Comparison of ENCODE assay signal across 8 mouse cellular contexts in the genomic region with DNA sequence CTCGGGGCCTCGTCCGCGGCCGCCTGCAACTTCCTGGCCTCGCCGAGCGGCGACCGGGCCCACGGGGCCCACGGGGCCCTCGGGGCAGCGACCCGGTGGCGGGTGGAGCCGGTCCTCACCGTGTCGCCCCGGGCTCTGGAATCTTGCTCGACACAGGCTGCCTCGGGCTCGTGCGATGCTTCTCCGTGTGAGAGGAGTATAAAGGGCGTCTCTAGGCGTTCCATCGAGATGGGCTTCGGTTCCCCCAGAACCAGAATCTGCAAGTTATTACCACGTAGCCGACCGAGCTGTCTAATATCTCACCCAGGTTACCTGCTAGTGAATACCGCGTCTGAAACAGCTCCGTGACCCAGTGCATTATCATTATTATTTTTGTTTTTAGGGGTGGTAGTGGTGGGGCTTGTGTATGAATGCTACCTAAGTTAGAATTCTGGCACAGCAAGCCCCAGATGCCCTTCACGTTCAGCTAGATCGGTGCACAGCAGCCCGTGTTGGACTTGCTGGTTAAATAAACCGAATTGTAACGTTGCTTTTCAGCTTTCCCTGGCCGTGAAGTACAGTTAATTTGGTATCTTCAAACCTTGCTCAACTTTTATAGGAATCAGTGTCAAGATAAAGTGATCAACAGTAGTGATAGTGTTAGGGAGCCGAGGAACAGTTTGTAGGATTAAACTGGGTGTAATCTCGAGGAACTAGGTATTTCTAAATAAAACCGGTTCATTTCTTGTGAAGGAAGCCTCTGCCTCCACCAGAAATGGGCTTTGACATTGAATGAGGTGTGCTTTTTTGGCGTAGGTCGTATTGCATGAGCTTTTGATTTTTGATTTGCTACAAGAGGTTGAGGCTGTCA. TPM values are rescaled to one million over a fixed set of nuclear protein-coding genes. Genes with fewer than 3 reads are reported as not detected.
DNase-seq lines count a peak whose midpoint lies in the region; ATAC-seq and TF ChIP-seq lines count a peak whose summit lies in the region.

No protein-coding gene starts in this region.

- under 1% methylated on average over 46 of the region's 46 CpGs for WGBS in kidney, embryonic 15.5 days
- under 1% methylated on average over 46 of the region's 46 CpGs for WGBS in liver, embryonic 12.5 days (ENCODE audit: insufficient replicate concordance)
- under 1% methylated on average over 38 of the region's 46 CpGs for WGBS in neural tube, embryonic 14.5 days

- peaks cover 26% of the 10 kb centered on the region for H3K4me1 ChIP-seq in kidney, embryonic 15.5 days
- H3K4me1 ChIP-seq in ES-Bruce4 (ENCODE audit: control insufficient read depth, insufficient read depth, low read length), result peaks cover 2% of the 10 kb centered on the region
- peaks cover 53% of the 10 kb centered on the region for H3K4me1 ChIP-seq in liver, embryonic 12.5 days
- H3K4me1 ChIP-seq in neural tube, embryonic 14.5 days (ENCODE audit: control insufficient read depth, insufficient read depth, low read length), result peaks cover 19% of the 10 kb centered on the region

- H3K4me2 ChIP-seq in kidney, embryonic 15.5 days, result peak overlapping the region; percentile 73
- peak overlapping the region; percentile 98 for H3K4me2 ChIP-seq in liver, embryonic 12.5 days
- peak overlapping the region; percentile 83 for H3K4me2 ChIP-seq in neural tube, embryonic 14.5 days (ENCODE audit: low read depth, low read length)

- DNase-seq in kidney, postnatal 10 days, result no peak
- peak; percentile 34 to 45 for DNase-seq in cerebellum, postnatal 36 days
- DNase-seq in heart, postnatal 10 days, result peak; percentile 59 to 61
- no peak for DNase-seq in testis, postnatal 10 days (ENCODE audit: low spot score)

- H3K4me3 ChIP-seq in kidney, embryonic 15.5 days (replicated peaks), result peak overlapping the region; percentile 83
- H3K4me3 ChIP-seq in ES-Bruce4 (ENCODE audit: low read depth, low read length), result peak overlapping the region; percentile 78
- H3K4me3 ChIP-seq in liver, embryonic 12.5 days, result peak overlapping the region; percentile 93
- peak overlapping the region; percentile 94 for H3K4me3 ChIP-seq in neural tube, embryonic 14.5 days (ENCODE audit: low read depth, low read length)

- H3K27me3 ChIP-seq in kidney, embryonic 15.5 days, result no peaks in the 10 kb centered on the region
- no peaks in the 10 kb centered on the region for H3K27me3 ChIP-seq in ES-Bruce4 (ENCODE audit: control insufficient read depth, insufficient read depth, low read length, poor library complexity, severe bottlenecking)
- peaks cover 17% of the 10 kb centered on the region; the same call in 1 of the 2 replicates for H3K27me3 ChIP-seq in liver, embryonic 12.5 days (replicated peaks)
- H3K27me3 ChIP-seq in neural tube, embryonic 14.5 days (ENCODE audit: control insufficient read depth, insufficient read depth, low read length), result no peaks in the 10 kb centered on the region

- H3K9me3 ChIP-seq in kidney, embryonic 15.5 days (replicated peaks), result no peaks in the 10 kb centered on the region
- H3K9me3 ChIP-seq in ES-Bruce4 (replicated peaks; ENCODE audit: control insufficient read depth, insufficient read depth, low read length, poor library complexity, severe bottlenecking), result no peaks in the 10 kb centered on the region
- no peaks in the 10 kb centered on the region for H3K9me3 ChIP-seq in liver, embryonic 12.5 days (replicated peaks)
- H3K9me3 ChIP-seq in neural tube, embryonic 14.5 days (ENCODE audit: control insufficient read depth, low read length), result no peaks in the 10 kb centered on the region

- TF ChIP-seq EP300 in ES-Bruce4 (IDR thresholded peaks at IDR 0.05; ENCODE audit: insufficient read depth, low read depth, low read length), result no peak

- H3K9ac ChIP-seq in kidney, embryonic 15.5 days, result peak overlapping the region; percentile 97
- H3K9ac ChIP-seq in ES-Bruce4 (ENCODE audit: low read depth, poor library complexity, severe bottlenecking), result peak overlapping the region; percentile 98
- H3K9ac ChIP-seq in liver, embryonic 12.5 days, result peak overlapping the region; percentile 97
- H3K9ac ChIP-seq in neural tube, embryonic 14.5 days (replicated peaks; ENCODE audit: low read depth, low read length), result peak overlapping the region; percentile 99

- ATAC-seq in kidney, embryonic 15.5 days (replicated peaks; ENCODE audit: low FRiP score), result no peak; the same call in 1 of the 2 replicates
- peak; percentile 57; the same call in 1 of the 2 replicates for ATAC-seq in liver, embryonic 12.5 days
- ATAC-seq in neural tube, embryonic 14.5 days (ENCODE audit: low read depth), result no peak; the same call in 1 of the 2 replicates

- 0 out of 2 replicates have a peak, but pooled peaks cover 10% of the 10 kb centered on the region for H3K36me3 ChIP-seq in kidney, embryonic 15.5 days
- H3K36me3 ChIP-seq in ES-Bruce4 (ENCODE audit: control insufficient read depth, insufficient read depth, low read length, poor library complexity, severe bottlenecking), result no peaks in the 10 kb centered on the region
- peaks cover 9% of the 10 kb centered on the region; the same call in 1 of the 2 replicates for H3K36me3 ChIP-seq in liver, embryonic 12.5 days
- H3K36me3 ChIP-seq in neural tube, embryonic 14.5 days (ENCODE audit: control insufficient read depth, insufficient read depth, low read length), result no peaks in the 10 kb centered on the region

- peak overlapping the region; percentile 84 for H3K27ac ChIP-seq in kidney, embryonic 15.5 days
- H3K27ac ChIP-seq in ES-Bruce4 (ENCODE audit: insufficient read depth, low read length), result no peak overlapping the region
- peak overlapping the region; percentile 82 for H3K27ac ChIP-seq in liver, embryonic 12.5 days
- H3K27ac ChIP-seq in neural tube, embryonic 14.5 days (ENCODE audit: low read depth, low read length), result peak overlapping the region; percentile 88

- no peak for TF ChIP-seq CTCF in ES-Bruce4 (IDR thresholded peaks at IDR 0.05; ENCODE audit: low read depth, low read length)

- intact Hi-C loops in heart, postnatal 10 days (cut with DNase I), result no loop called here

- no peak for TF ChIP-seq POLR2A in ES-Bruce4 (IDR thresholded peaks at IDR 0.05; ENCODE audit: insufficient read depth, low read length)

RNA-seq across cellular contexts. Expression of a gene that starts 0.8 kb away (rescaled TPM):
- polyA plus RNA-seq in kidney, embryonic 15.5 days (2015; fragmentation: Nextera tagmentation; extraction: Ambion mirVana), result 47.0 and 50.8 TPM in 2 replicates
- 42.6 and 44.8 TPM in 2 replicates for polyA plus RNA-seq in ES-Bruce4 (2011; ENCODE audit: insufficient read depth, insufficient read length, low read depth, missing spikeins)
- 10 to 100 TPM; 21.1 to 21.9 TPM for total RNA-seq in heart, postnatal 10 days (2021)
- polyA plus RNA-seq in liver, embryonic 12.5 days (2016; fragmentation: Nextera tagmentation; extraction: Ambion mirVana), result 12.9 and 14.9 TPM in 2 replicates
- 48.0 and 51.7 TPM in 2 replicates for polyA plus RNA-seq in neural tube, embryonic 14.5 days (2014; fragmentation: Nextera tagmentation; extraction: Ambion mirVana)

Comparison
In these comparisons a context has a peak if more than half of its experiments do, and no peak if none do; other contexts are left out.
1. DNase-seq: peak in cerebellum, postnatal 36 days (2 of 2) and heart, postnatal 10 days (2 of 2); none in kidney, postnatal 10 days (single experiment) and testis, postnatal 10 days (single experiment).
2. Peak in every context shown above with its lines, with median percentiles within 50 percentile points of each other: H3K4me2 ChIP-seq, H3K4me3 ChIP-seq and H3K9ac ChIP-seq.